Mouse (Mus musculus) E14TG2a.4 (cell line): ENCODE measurements at regions not wholly inside any gene's neighbourhood (a gene's known extent, or its start where the extent isn't known, plus 50 kb on each side); places are given as distances from the start of the nearest gene placed in this dataset.

Experiments
- H3K27me3 ChIP-seq: 2 replicates; pipeline ENCODE4 v1.6.1; 2014; ENCODE audit warnings: low read length, control low read depth; ENCODE audit not compliant: insufficient read depth
- H3K36me3 ChIP-seq: 2 replicates; pipeline ENCODE4 v1.6.1; 2014; ENCODE audit warnings: low read length, control low read depth; ENCODE audit not compliant: insufficient read depth
- H3K4me1 ChIP-seq: replicated peaks from 2 replicates; pipeline ENCODE4 v1.6.1; 2014; ENCODE audit warnings: low read depth, low read length, control low read depth
- H3K4me3 ChIP-seq: replicated peaks from 2 replicates; pipeline ENCODE4 v1.5.1; 2014; ENCODE audit warnings: mild to moderate bottlenecking, low read length
- H3K9me3 ChIP-seq: 2 replicates; pipeline ENCODE4 v1.6.1; 2014; ENCODE audit warnings: low read length, control low read depth
- CTCF ChIP-seq: conservative IDR thresholded peaks from 2 replicates; pipeline ENCODE4 v1.5.1; 2014; ENCODE audit warnings: low read length
- NANOG ChIP-seq: IDR thresholded peaks from 2 replicates; pipeline ENCODE4 v1.6.1; 2014; ENCODE audit warnings: borderline replicate concordance, low read length, mixed read lengths
- POU5F1 ChIP-seq: IDR thresholded peaks from 2 replicates; pipeline ENCODE4 v1.6.1; 2014; ENCODE audit warnings: low read length, borderline replicate concordance

DNA sequence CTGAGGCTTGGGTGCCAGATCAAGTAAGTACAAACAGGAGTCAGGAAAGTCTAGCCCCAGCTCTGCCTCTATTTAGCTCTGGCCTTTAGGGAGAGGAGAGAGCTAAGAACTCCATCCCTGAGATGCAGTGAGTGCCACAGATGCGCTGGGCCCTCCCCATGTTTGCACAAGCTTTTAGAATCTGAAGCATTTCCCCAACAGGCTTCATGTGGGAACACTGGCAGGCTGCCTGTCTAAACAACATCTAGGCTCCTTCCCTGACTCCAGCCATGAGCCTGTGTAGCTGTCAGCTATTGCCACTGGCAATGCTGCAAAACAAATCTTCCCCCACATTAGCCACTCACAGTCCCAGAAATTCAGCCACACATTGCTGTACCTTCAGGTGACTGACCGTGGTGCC lies 147.9 kb downstream of the Chst1 start:
- Histone ChIP-seq H3K9me3 (no peaks in the 10 kb centered on the region), H3K36me3 (no peaks in the 10 kb centered on the region), H3K4me3 (no peak overlapping the region), H3K4me1 (peaks cover 21% of the 10 kb centered on the region), H3K27me3 (peaks cover 13% of the 10 kb centered on the region; the same call in 1 of the 2 replicates)
- no peak for TF ChIP-seq POU5F1
- TF ChIP-seq CTCF = no peak
- no peak for TF ChIP-seq NANOG

DNA sequence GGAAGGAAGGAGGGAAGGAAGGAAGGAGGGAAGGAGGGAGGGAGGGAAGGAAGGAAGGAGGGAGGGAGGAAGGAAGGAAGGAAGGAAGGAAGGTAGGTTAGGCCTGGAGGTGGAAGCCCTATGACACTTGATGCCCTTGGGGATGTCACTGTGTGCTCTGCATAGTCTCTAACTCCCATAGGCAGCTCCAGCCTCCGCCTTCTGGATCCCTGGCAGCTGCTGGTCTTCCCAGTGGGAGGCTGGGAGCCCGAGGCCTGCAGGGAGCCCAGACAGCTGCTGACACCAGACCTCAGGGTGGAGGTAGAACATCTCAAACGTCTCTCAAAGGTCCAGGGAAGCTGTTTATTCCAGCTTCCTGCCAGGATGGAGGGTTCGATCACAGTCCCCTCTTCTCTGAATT lies 150.6 kb downstream of the Chst1 start:
- no peaks in the 10 kb centered on the region for H3K36me3 ChIP-seq
- peaks cover 13% of the 10 kb centered on the region; the same call in 1 of the 2 replicates for H3K27me3 ChIP-seq
- H3K4me3 ChIP-seq = no peak overlapping the region
- TF ChIP-seq POU5F1 = no peak
- no peak for TF ChIP-seq NANOG
- H3K4me1 ChIP-seq = 0 out of 2 replicates have a peak, but pooled peaks cover 2% of the 10 kb centered on the region
- no peaks in the 10 kb centered on the region for H3K9me3 ChIP-seq

DNA sequence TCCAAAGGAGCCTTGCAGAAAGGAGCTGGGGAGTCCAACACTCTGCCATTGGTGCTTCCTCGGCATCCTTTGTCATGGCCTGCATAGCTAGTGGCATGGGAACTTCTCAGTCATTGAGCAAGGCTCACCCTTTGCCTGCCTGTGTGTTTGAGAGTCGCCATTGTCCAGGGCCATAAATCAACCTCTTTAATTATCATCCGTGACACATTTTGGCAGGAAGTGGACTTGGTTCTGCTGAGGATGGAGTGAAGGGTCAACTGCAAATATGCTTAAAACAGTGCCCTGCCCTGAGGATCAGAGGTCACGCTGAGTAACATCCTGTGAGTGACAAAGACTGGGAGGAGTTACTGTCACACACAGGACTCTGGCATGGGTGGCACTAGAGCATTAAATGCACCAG lies 151.2 kb downstream of the Chst1 start:
- Histone ChIP-seq H3K4me3 (no peak overlapping the region), H3K4me1 (0 out of 2 replicates have a peak, but pooled peaks cover 2% of the 10 kb centered on the region), H3K27me3 (peaks cover 13% of the 10 kb centered on the region; the same call in 1 of the 2 replicates), H3K9me3 (no peaks in the 10 kb centered on the region), H3K36me3 (no peaks in the 10 kb centered on the region)
- no peak for TF ChIP-seq NANOG

DNA sequence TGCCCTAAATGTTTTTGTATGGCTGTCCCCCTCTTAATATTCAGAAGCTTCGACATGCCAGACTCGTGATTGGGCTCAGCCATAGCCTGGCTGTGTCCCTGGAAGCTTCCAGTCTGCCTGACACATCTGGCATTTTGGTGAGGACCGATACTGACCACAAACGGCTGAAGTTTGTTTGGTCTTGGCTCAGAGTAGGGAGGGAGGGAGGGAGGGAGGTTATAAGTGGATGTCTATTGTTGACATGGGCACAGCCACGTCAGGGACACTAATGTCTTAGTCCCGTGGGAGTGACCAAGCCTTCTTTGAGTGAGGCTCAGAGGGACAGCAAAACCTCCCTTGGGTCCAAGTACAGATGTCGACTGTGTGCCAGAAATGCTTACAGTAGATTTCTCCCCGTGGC lies 151.7 kb downstream of the Chst1 start:
- H3K4me3 ChIP-seq = no peak overlapping the region
- TF ChIP-seq CTCF (no peak), POU5F1 (no peak), NANOG (no peak)
- H3K36me3 ChIP-seq = no peaks in the 10 kb centered on the region
- 0 out of 2 replicates have a peak, but pooled peaks cover 2% of the 10 kb centered on the region for H3K4me1 ChIP-seq
- no peaks in the 10 kb centered on the region for H3K9me3 ChIP-seq
- H3K27me3 ChIP-seq = peaks cover 13% of the 10 kb centered on the region; the same call in 1 of the 2 replicates

DNA sequence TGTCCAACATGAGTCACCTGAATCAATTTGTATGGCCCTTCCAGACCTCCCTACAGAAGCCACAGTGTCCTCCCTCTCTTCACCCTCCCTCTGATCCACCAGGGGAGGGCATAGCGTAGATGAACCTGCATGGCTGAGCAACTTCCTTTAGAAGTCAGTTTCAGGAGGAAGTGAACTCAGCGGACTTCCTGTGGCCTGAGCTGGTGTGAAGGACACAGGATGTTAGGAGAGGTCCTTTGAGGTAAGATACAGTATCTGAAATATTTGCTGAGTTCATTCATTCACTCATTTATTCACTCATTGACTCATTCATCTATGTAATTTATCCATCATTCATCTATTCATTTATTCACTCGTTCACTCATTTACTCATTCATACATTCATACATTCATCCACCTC lies 152.6 kb downstream of the Chst1 start:
- H3K4me3 ChIP-seq = no peak overlapping the region
- no peaks in the 10 kb centered on the region for H3K9me3 ChIP-seq
- no peaks in the 10 kb centered on the region for H3K36me3 ChIP-seq
- 0 out of 2 replicates have a peak, but pooled peaks cover 2% of the 10 kb centered on the region for H3K4me1 ChIP-seq
- TF ChIP-seq NANOG (no peak), POU5F1 (no peak), CTCF (no peak)
- H3K27me3 ChIP-seq = peaks cover 13% of the 10 kb centered on the region; the same call in 1 of the 2 replicates

DNA sequence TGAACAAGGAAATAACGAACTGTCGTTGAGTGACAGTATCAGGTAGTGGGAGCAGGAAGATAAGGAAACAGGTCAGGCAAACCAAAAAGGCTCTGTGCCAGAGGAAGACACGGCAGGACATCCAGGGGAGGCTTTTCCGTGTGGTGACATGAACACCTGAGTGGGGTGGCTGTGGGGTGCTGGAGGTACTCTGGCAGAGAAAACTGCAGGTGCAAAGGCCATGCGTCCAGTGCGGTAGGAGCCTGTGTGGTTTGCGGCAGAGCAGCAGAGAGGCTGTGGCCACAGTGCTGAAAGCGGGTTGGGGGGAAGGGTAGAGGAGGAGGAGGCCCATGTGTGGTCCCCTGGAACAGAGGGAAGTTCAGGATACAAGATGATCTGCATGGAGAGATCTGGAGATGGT lies 153.3 kb downstream of the Chst1 start:
- TF ChIP-seq CTCF (no peak), NANOG (no peak), POU5F1 (no peak)
- Histone ChIP-seq H3K4me1 (0 out of 2 replicates have a peak, but pooled peaks cover 2% of the 10 kb centered on the region), H3K36me3 (no peaks in the 10 kb centered on the region), H3K27me3 (peaks cover 11% of the 10 kb centered on the region; the same call in 1 of the 2 replicates), H3K4me3 (no peak overlapping the region), H3K9me3 (no peaks in the 10 kb centered on the region)

DNA sequence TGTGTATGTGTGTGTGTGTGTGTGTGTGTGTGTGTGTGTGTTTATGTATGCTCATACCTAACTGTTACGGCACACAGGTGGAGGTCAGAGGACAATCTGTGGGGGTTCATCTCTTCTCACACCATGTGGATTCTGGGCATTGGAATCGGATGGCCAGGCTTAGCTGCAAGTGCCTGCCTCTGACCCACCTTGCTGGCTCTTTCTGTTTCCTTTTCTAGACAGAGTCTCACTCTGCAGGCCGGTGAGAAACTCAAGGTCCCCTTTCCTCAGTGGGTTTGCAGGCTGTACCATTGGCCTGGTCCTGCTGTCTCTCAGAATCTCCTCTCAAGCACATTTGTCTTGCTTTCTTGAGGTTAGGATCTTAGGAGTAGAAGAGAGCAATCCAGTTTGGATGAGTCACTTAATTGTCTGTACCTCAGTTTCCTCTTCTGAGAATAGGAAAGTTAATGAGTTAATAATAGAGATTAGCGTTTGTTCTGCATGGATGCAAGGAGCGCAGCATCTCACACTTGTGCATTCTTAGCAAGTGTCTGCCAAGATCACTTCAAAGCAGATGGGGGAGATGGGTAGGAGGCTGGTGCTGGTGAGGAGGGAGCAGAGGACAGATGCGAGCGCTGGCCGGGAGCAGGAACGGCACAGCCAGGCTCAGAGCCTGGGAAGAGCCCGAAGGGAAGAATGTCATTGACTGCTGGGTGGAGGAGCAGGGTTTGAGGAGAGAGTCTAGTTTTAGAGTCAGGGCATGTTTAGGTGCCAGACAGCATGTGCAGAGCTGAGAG lies 155.2 kb downstream of the Chst1 start:
- Histone ChIP-seq H3K27me3 (peaks cover 8% of the 10 kb centered on the region; the same call in 1 of the 2 replicates), H3K36me3 (no peaks in the 10 kb centered on the region), H3K9me3 (no peaks in the 10 kb centered on the region), H3K4me1 (0 out of 2 replicates have a peak, but pooled peaks cover 3% of the 10 kb centered on the region), H3K4me3 (no peak overlapping the region)
- TF ChIP-seq NANOG (no peak), POU5F1 (no peak), CTCF (no peak)

DNA sequence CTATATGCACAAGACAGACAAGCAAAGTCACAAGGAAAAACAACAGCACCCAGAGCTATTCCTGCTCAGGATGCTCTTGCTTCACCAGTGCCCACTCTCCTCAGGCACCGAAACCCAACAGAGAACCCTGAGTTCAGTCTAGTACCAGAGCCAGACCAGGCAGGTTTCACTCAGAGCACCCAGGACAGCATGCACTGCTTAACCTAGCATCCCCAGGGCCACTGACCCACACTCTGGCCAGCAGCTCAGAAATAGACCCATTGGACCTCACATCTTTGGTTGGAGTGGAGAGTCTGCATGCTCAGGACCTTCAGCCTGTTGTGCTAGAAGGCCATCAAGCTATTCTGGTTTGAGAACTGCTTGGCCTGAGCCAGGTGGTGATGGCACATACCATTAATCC lies 157.0 kb downstream of the Chst1 start:
- Histone ChIP-seq H3K4me3 (no peak overlapping the region), H3K36me3 (no peaks in the 10 kb centered on the region), H3K27me3 (no peaks in the 10 kb centered on the region; the same call in 1 of the 2 replicates), H3K9me3 (no peaks in the 10 kb centered on the region), H3K4me1 (0 out of 2 replicates have a peak, but pooled peaks cover 3% of the 10 kb centered on the region)
- TF ChIP-seq CTCF = no peak

DNA sequence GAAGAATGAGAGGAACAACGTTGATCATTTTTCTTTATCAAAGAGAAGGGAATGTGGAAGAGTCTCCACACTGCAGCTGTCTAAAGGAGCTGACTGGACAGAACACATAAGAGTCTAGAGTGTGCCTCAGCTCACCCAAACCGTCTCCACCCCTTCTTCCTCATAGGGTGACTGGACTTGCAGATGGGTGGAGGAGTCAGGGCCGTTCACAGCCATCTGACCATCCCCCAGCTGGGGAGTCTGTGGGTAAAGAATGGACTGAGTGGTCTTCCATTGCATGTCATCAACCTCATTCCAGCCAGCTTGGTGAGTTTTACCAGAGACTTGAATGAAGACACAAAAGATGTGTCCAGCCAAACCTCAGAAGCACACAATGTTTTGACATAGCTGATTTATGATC lies 156.1 kb upstream of the Syt13 start:
- TF ChIP-seq POU5F1 = no peak
- TF ChIP-seq CTCF = no peak
- TF ChIP-seq NANOG = no peak
- Histone ChIP-seq H3K4me3 (no peak overlapping the region), H3K4me1 (0 out of 2 replicates have a peak, but pooled peaks cover 3% of the 10 kb centered on the region), H3K36me3 (no peaks in the 10 kb centered on the region), H3K9me3 (no peaks in the 10 kb centered on the region), H3K27me3 (no peaks in the 10 kb centered on the region)
